Mouse (Mus musculus) limb, embryonic 14.5 days (tissue): ENCODE measurements around the gene Ift52. TPM values are rescaled to one million over a fixed set of nuclear protein-coding genes. Genes with fewer than 3 reads are reported as not detected.

Experiments used
- ATAC-seq: fragments of 200-750 bp; cut with Nextera tagmentation; 2 replicates; pipeline ENCODE4 v1.8.0; 2017; ENCODE audit warnings: low read depth, moderate number of reproducible peaks, moderate TSS enrichment; ENCODE audit not compliant: low FRiP score
- DNase-seq: peaks from one replicate; pipeline ENCODE4 v3.0.0-alpha.2; 2015; ENCODE audit warnings: low spot score
- H3K27ac ChIP-seq: fragments of 300-500 bp; sonication (generic); replicated peaks from 2 replicates; pipeline ENCODE4 v1.5.1; 2014; ENCODE audit warnings: low read depth, mild to moderate bottlenecking, low read length, moderate library complexity, mixed read lengths
- H3K27me3 ChIP-seq: fragments of 300-500 bp; sonication (generic); 2 replicates; pipeline ENCODE4 v1.6.1; 2014; ENCODE audit warnings: low read length, mixed read lengths; ENCODE audit not compliant: control insufficient read depth, insufficient read depth
- H3K36me3 ChIP-seq: fragments of 300-500 bp; sonication (generic); 2 replicates; pipeline ENCODE4 v1.6.1; 2014; ENCODE audit warnings: mild to moderate bottlenecking, low read length, moderate library complexity, mixed read lengths; ENCODE audit not compliant: control insufficient read depth, insufficient read depth
- H3K4me1 ChIP-seq: fragments of 300-500 bp; sonication (generic); 2 replicates; pipeline ENCODE4 v1.6.1; 2014; ENCODE audit warnings: antibody characterized with exemption, low read length, mixed read lengths; ENCODE audit not compliant: control insufficient read depth, insufficient read depth
- H3K4me2 ChIP-seq: fragments of 300-500 bp; sonication (generic); replicated peaks from 2 replicates; pipeline ENCODE4 v1.6.1; 2014; ENCODE audit warnings: low read depth, mild to moderate bottlenecking, low read length, moderate library complexity; ENCODE audit not compliant: severe bottlenecking
- H3K4me3 ChIP-seq: fragments of 300-500 bp; sonication (generic); replicated peaks from 2 replicates; pipeline ENCODE4 v1.5.1; 2014; ENCODE audit warnings: low read length
- H3K9ac ChIP-seq: fragments of 300-500 bp; sonication (generic); 2 replicates; pipeline ENCODE4 v1.6.1; 2014; ENCODE audit warnings: mild to moderate bottlenecking, low read depth, low read length, moderate library complexity; ENCODE audit not compliant: severe bottlenecking
- H3K9me3 ChIP-seq: fragments of 300-500 bp; sonication (generic); 2 replicates; pipeline ENCODE4 v1.6.1; 2016; ENCODE audit warnings: low read length; ENCODE audit not compliant: control insufficient read depth
- POLR2A ChIP-seq: fragments of 200-500 bp; IDR thresholded peaks from 2 replicates; pipeline ENCODE4 v1.8.0; 2012; ENCODE audit warnings: inconsistent platforms, mild to moderate bottlenecking, moderate library complexity, borderline replicate concordance; ENCODE audit not compliant: insufficient read depth, insufficient read length; ENCODE audit errors: extremely low read depth
- WGBS: fragments of 180-500 bp; shearing (Covaris S2); extraction: QIAGEN DNeasy Blood & Tissue Kit; methylation state at CpG from one replicate; pipeline ENCODE4 v1.1.7; 2014; 5-methylcytosine and 5-hydroxymethylcytosine counted together
- polyA plus RNA-seq, 2 experiments: library from polyadenylated mRNA; depleted of rRNA in 1 of 2; stranded (reverse) in 1 of 2; unstranded in 1 of 2; fragments of >200 nt; fragmentation: Nextera tagmentation in 1 of 2; extraction: Ambion mirVana in 1 of 2; gene quantifications; 2 replicates each; pipeline versions ENCODE4 v1.2.1 to v1.2.3; 2012 to 2014

Ift52 gene
- polyA plus RNA-seq, 2 experiments: 39.7 to 45.8 TPM

DNA sequence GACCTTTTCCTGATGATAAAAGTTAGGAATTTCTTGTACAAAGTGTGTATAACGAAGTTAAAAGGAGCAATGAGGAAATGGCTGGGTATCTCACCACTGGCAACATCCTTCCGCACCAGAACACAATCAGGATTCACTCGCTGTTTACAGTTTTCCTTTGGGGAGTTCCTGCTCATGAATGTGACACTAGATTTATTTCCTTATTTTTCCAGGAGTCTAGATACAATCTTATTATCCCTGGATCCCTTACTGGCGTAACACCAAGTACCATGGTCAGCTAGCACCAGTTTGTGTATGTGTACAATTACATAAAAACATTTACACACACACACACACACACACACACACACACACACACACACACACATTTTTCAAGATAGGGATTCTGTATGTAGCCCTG lies 9.9 kb upstream of the Ift52 start:
- ATAC-seq: no peak
- WGBS: 80% methylated on average over 4 of the region's 4 CpGs

GRCm38 (mm10) chr2:163031289-163031688 lies 14.1 kb downstream of the Ift52 start:
- Histone ChIP-seq H3K27me3 (no peaks in the 10 kb centered on the region), H3K27ac (no peak overlapping the region), H3K4me1 (no peaks in the 10 kb centered on the region), H3K36me3 (peaks cover 87% of the 10 kb centered on the region), H3K4me2 (no peak overlapping the region), H3K9ac (no peak overlapping the region), H3K4me3 (no peak overlapping the region), H3K9me3 (no peaks in the 10 kb centered on the region)
- DNase-seq (no peak), ATAC-seq (no peak)
- 90% methylated on average over 5 of the region's 5 CpGs for WGBS
- TF ChIP-seq POLR2A: no peak

More for the DNA sequence above, 9.9 kb upstream of the Ift52 start:
- Histone ChIP-seq H3K9ac (no peak overlapping the region), H3K27me3 (no peaks in the 10 kb centered on the region), H3K4me1 (no peaks in the 10 kb centered on the region), H3K9me3 (no peaks in the 10 kb centered on the region), H3K4me2 (no peak overlapping the region), H3K36me3 (no peaks in the 10 kb centered on the region), H3K4me3 (no peak overlapping the region), H3K27ac (no peak overlapping the region)
- DNase-seq: no peak
- TF ChIP-seq POLR2A: no peak

DNA sequence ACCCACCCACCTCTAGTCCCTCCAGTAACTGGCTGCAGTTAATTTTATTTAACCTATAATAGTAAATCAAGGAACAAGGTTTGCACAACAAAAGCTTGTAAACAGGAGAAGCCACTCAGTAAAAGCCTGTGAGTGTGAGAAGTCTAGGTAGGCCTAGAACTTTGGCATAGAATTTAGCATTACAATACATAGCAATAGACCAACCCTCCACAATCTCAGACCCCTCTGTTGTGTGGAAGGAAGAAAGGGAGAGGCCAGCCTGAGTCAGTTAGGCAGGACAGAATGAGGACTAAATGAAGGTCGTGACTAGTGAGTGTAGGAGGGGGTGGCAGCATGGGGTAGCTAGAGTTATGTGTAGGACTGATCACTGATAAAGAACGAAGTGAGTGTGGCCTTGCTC lies 14.6 kb downstream of the Ift52 start:
- peaks cover 87% of the 10 kb centered on the region for H3K36me3 ChIP-seq
- 70% methylated on average over 2 of the region's 2 CpGs for WGBS
- ATAC-seq: no peak

GRCm38 (mm10) chr2:163032622-163033021 lies 15.5 kb downstream of the Ift52 start:
- peaks cover 87% of the 10 kb centered on the region for H3K36me3 ChIP-seq
- TF ChIP-seq POLR2A: no peak
- H3K4me1 ChIP-seq: no peaks in the 10 kb centered on the region
- no peak overlapping the region for H3K4me2 ChIP-seq
- no peak overlapping the region for H3K4me3 ChIP-seq
- 37% methylated on average over 4 of the region's 4 CpGs for WGBS
- H3K27me3 ChIP-seq: no peaks in the 10 kb centered on the region
- no peak overlapping the region for H3K9ac ChIP-seq
- H3K27ac ChIP-seq: no peak overlapping the region
- DNase-seq: no peak
- ATAC-seq: no peak
- no peaks in the 10 kb centered on the region for H3K9me3 ChIP-seq

More for the DNA sequence above, 14.6 kb downstream of the Ift52 start:
- no peak for TF ChIP-seq POLR2A
- Histone ChIP-seq H3K4me1 (no peaks in the 10 kb centered on the region), H3K4me3 (no peak overlapping the region), H3K9ac (no peak overlapping the region), H3K27ac (no peak overlapping the region), H3K9me3 (no peaks in the 10 kb centered on the region), H3K27me3 (no peaks in the 10 kb centered on the region), H3K4me2 (no peak overlapping the region)
- DNase-seq: no peak

GRCm38 (mm10) chr2:163039940-163040339 lies 22.8 kb downstream of the Ift52 start:
- Histone ChIP-seq H3K4me2 (no peak overlapping the region), H3K4me1 (no peaks in the 10 kb centered on the region), H3K9me3 (no peaks in the 10 kb centered on the region), H3K9ac (no peak overlapping the region), H3K36me3 (peaks cover 86% of the 10 kb centered on the region), H3K27me3 (no peaks in the 10 kb centered on the region), H3K4me3 (no peak overlapping the region), H3K27ac (no peak overlapping the region)
- ATAC-seq (no peak), DNase-seq (no peak)
- WGBS: 89% methylated on average over 7 of the region's 7 CpGs
- no peak for TF ChIP-seq POLR2A

GRCm38 (mm10) chr2:163048125-163048524 lies 31.0 kb downstream of the Ift52 start:
- H3K36me3 ChIP-seq: peaks cover 42% of the 10 kb centered on the region
- no peaks in the 10 kb centered on the region for H3K4me1 ChIP-seq
- peak; percentile 71; the same call in 1 of the 2 replicates for ATAC-seq
- peak overlapping the region; percentile 6; the same call in 1 of the 2 replicates for H3K4me3 ChIP-seq
- no peaks in the 10 kb centered on the region for H3K9me3 ChIP-seq
- no peak overlapping the region for H3K9ac ChIP-seq
- 2% methylated on average over 10 of the region's 10 CpGs for WGBS
- H3K27me3 ChIP-seq: no peaks in the 10 kb centered on the region
- TF ChIP-seq POLR2A: no peak
- H3K27ac ChIP-seq: no peak overlapping the region
- H3K4me2 ChIP-seq: peak overlapping the region; percentile 48
- peak; percentile 82 for DNase-seq
